Mouse (Mus musculus) hindbrain, postnatal 0 days (tissue): ENCODE measurements around the gene Ppp1r14a. TPM values are rescaled to one million over a fixed set of nuclear protein-coding genes. Genes with fewer than 3 reads are reported as not detected.

Experiments used
- ATAC-seq: fragments of 200-750 bp; cut with Nextera tagmentation; 2 replicates; pipeline ENCODE4 v1.8.0; 2017; ENCODE audit warnings: mild to moderate bottlenecking, moderate TSS enrichment, moderate library complexity
- DNase-seq: peaks from one replicate; pipeline ENCODE4 v3.0.0-alpha.2; 2015; ENCODE audit warnings: low spot score
- H3K27ac ChIP-seq: fragments of 300-500 bp; sonication (generic); 2 replicates; pipeline ENCODE4 v1.5.1; 2014; ENCODE audit warnings: mild to moderate bottlenecking
- H3K27me3 ChIP-seq: fragments of 300-500 bp; sonication (generic); 2 replicates; pipeline ENCODE4 v1.6.1; 2014; ENCODE audit warnings: low read length, mixed read lengths; ENCODE audit not compliant: insufficient read depth
- H3K36me3 ChIP-seq: fragments of 300-500 bp; sonication (generic); 2 replicates; pipeline ENCODE4 v1.6.1; 2014; ENCODE audit warnings: low read length, mixed read lengths; ENCODE audit not compliant: insufficient read depth
- H3K4me1 ChIP-seq: fragments of 300-500 bp; sonication (generic); 2 replicates; pipeline ENCODE4 v1.6.1; 2014; ENCODE audit warnings: antibody characterized with exemption, low read length, mixed read lengths; ENCODE audit not compliant: insufficient read depth
- H3K4me2 ChIP-seq: fragments of 300-500 bp; sonication (generic); 2 replicates; pipeline ENCODE4 v1.6.1; 2014; ENCODE audit warnings: low read depth, mild to moderate bottlenecking, low read length, moderate library complexity, mixed read lengths
- H3K4me3 ChIP-seq: fragments of 300-500 bp; sonication (generic); 2 replicates; pipeline ENCODE4 v1.5.1; 2014; ENCODE audit warnings: low read length
- H3K9ac ChIP-seq: fragments of 300-500 bp; sonication (generic); replicated peaks from 2 replicates; pipeline ENCODE4 v1.6.1; 2014; ENCODE audit warnings: mild to moderate bottlenecking, low read length, moderate library complexity, mixed read lengths
- H3K9me3 ChIP-seq: fragments of 300-500 bp; sonication (generic); 2 replicates; pipeline ENCODE4 v1.6.1; 2016; ENCODE audit warnings: low read length, mixed read lengths
- CTCF ChIP-seq: IDR thresholded peaks from 2 replicates; pipeline ENCODE4 v1.5.1; 2016; ENCODE audit warnings: antibody characterized with exemption, control low read depth, low read depth
- WGBS: fragments of 180-500 bp; shearing (Covaris S2); extraction: QIAGEN DNeasy Blood & Tissue Kit; methylation state at CpG from one replicate; pipeline ENCODE4 v1.1.7; 2014; 5-methylcytosine and 5-hydroxymethylcytosine counted together
- polyA plus RNA-seq: library from polyadenylated mRNA; unstranded; fragments of >200 nt; fragmentation: Nextera tagmentation; extraction: Ambion mirVana; gene quantifications from 2 replicates; pipeline ENCODE4 v1.2.1, GENCODE M21; 2015
- total RNA-seq: library from RNA; depleted of rRNA; stranded (reverse); fragments of >200 nt; gene quantifications from 2 replicates; pipeline ENCODE4 v1.2.3, GENCODE M21; 2014

Ppp1r14a gene
- total and polyA plus RNA-seq, 2 experiments from 2014 or later: 3.4 TPM

GRCm38 (mm10) chr7:29248261-29248841 is 40.8 kb upstream of the Ppp1r14a start, which contains the start of gene 2200002D01Rik:
Gene 2200002D01Rik, minus strand, starts transcription at chr7:29248466.
- Histone ChIP-seq H3K27ac (no peak within 1 kb of the TSS), H3K4me3 (peak within 1 kb of the TSS; percentile 6; the same call in 1 of the 2 replicates), H3K36me3 (peaks cover 3% of the 10 kb centered on the region; the same call in 1 of the 2 replicates), H3K9ac (0 out of 2 replicates have a peak within 1 kb of the TSS, but pooled peaks have one; percentile 4), H3K27me3 (no peaks in the 10 kb centered on the region), H3K9me3 (no peaks in the 10 kb centered on the region), H3K4me2 (peak within 1 kb of the TSS; percentile 45), H3K4me1 (no peaks in the 10 kb centered on the region)
- no peak for DNase-seq
- WGBS: 28% methylated on average over 20 of the region's 20 CpGs
- no peak for TF ChIP-seq CTCF
- ATAC-seq: peak; percentile 31; the same call in 1 of the 2 replicates

- WGBS: 90% methylated on average over 3 of the region's 3 CpGs
Measured at GRCm38 (mm10) chr7:29251166-29251565, 37.9 kb upstream of the Ppp1r14a start.

GRCm38 (mm10) chr7:29253842-29254241 is 35.3 kb upstream of the Ppp1r14a start:
- Histone ChIP-seq H3K9ac (no peak overlapping the region), H3K4me1 (no peaks in the 10 kb centered on the region), H3K36me3 (no peaks in the 10 kb centered on the region), H3K27me3 (no peaks in the 10 kb centered on the region), H3K9me3 (no peaks in the 10 kb centered on the region), H3K27ac (no peak overlapping the region), H3K4me3 (no peak overlapping the region), H3K4me2 (no peak overlapping the region)
- TF ChIP-seq CTCF: no peak
- 62% methylated on average over 5 of the region's 5 CpGs for WGBS
- DNase-seq: no peak
- no peak for ATAC-seq

More at GRCm38 (mm10) chr7:29251166-29251565, 37.9 kb upstream of the Ppp1r14a start:
- H3K36me3 ChIP-seq: no peaks in the 10 kb centered on the region
- no peak overlapping the region for H3K27ac ChIP-seq
- H3K9ac ChIP-seq: no peak overlapping the region
- H3K4me1 ChIP-seq: no peaks in the 10 kb centered on the region
- no peak for TF ChIP-seq CTCF
- no peaks in the 10 kb centered on the region for H3K9me3 ChIP-seq
- no peak for ATAC-seq
- no peak overlapping the region for H3K4me2 ChIP-seq
- no peak overlapping the region for H3K4me3 ChIP-seq
- no peaks in the 10 kb centered on the region for H3K27me3 ChIP-seq
- DNase-seq: no peak

GRCm38 (mm10) chr7:29255875-29256274 is 33.2 kb upstream of the Ppp1r14a start:
- no peak overlapping the region for H3K4me2 ChIP-seq
- H3K4me3 ChIP-seq: no peak overlapping the region
- H3K9me3 ChIP-seq: no peaks in the 10 kb centered on the region
- H3K27me3 ChIP-seq: no peaks in the 10 kb centered on the region
- TF ChIP-seq CTCF: no peak
- DNase-seq (no peak), ATAC-seq (no peak)
- no peaks in the 10 kb centered on the region for H3K4me1 ChIP-seq
- H3K27ac ChIP-seq: no peak overlapping the region
- WGBS: 80% methylated on average over 4 of the region's 4 CpGs
- H3K36me3 ChIP-seq: no peaks in the 10 kb centered on the region
- no peak overlapping the region for H3K9ac ChIP-seq

- TF ChIP-seq CTCF: no peak
- no peak overlapping the region for H3K4me2 ChIP-seq
- H3K4me1 ChIP-seq: no peaks in the 10 kb centered on the region
- no peak overlapping the region for H3K27ac ChIP-seq
- DNase-seq: no peak
- no peak for ATAC-seq
- no peaks in the 10 kb centered on the region for H3K27me3 ChIP-seq
- no peaks in the 10 kb centered on the region for H3K9me3 ChIP-seq
- H3K36me3 ChIP-seq: no peaks in the 10 kb centered on the region
- H3K9ac ChIP-seq: no peak overlapping the region
- 90% methylated on average over 1 of the region's 1 CpGs for WGBS
- no peak overlapping the region for H3K4me3 ChIP-seq
Measured at GRCm38 (mm10) chr7:29257368-29257767, 31.7 kb upstream of the Ppp1r14a start.

GRCm38 (mm10) chr7:29259781-29260730 is 29.1 kb upstream of the Ppp1r14a start:
- H3K4me3 ChIP-seq: no peak overlapping the region
- H3K4me2 ChIP-seq: no peak overlapping the region
- no peak for ATAC-seq
- 58% methylated on average over 10 of the region's 10 CpGs for WGBS
- no peaks in the 10 kb centered on the region for H3K9me3 ChIP-seq
- TF ChIP-seq CTCF: no peak
- H3K36me3 ChIP-seq: no peaks in the 10 kb centered on the region
- no peak for DNase-seq
- no peaks in the 10 kb centered on the region for H3K27me3 ChIP-seq
- H3K27ac ChIP-seq: no peak overlapping the region
- H3K4me1 ChIP-seq: no peaks in the 10 kb centered on the region
- no peak overlapping the region for H3K9ac ChIP-seq
